Mouse (Mus musculus): ENCODE measurements at regions not wholly inside any gene's neighbourhood (a gene's known extent, or its start where the extent isn't known, plus 50 kb on each side); places are given as distances from the start of the nearest gene placed in this dataset.

- no peak for DNase-seq (ENCODE audit: low spot score)
- Histone ChIP-seq H3K9me3 (ENCODE audit: control insufficient read depth, low read length) (no peaks in the 10 kb centered on the region), H3K9ac (ENCODE audit: low read length) (no peak overlapping the region), H3K36me3 (ENCODE audit: control insufficient read depth, insufficient read depth, low read length) (no peaks in the 10 kb centered on the region), H3K4me2 (ENCODE audit: low read length) (no peak overlapping the region), H3K27ac (ENCODE audit: low read depth) (no peak overlapping the region), H3K27me3 (replicated peaks; ENCODE audit: control insufficient read depth, insufficient read depth, low read length) (no peaks in the 10 kb centered on the region), H3K4me3 (ENCODE audit: low read depth, low read length) (no peak overlapping the region), H3K4me1 (replicated peaks; ENCODE audit: control insufficient read depth, insufficient read depth, low read length) (peaks cover 10% of the 10 kb centered on the region)
- ATAC-seq (replicated peaks; ENCODE audit: low FRiP score, low TSS enrichment, low read depth) = no peak
These were observed 50.1 kb upstream of the Gm11733 start for GRCm38 (mm10) chr11:117434056-117434455.

Measured in intestine, embryonic 14.5 days (tissue).